Mouse (Mus musculus) adrenal gland, adult 8-10 months (tissue): ENCODE results near the gene Anxa2. TPM values are rescaled to one million over a fixed set of nuclear protein-coding genes. Genes with fewer than 3 reads are reported as not detected.

Source experiments
- DNase-seq: peaks from one replicate; pipeline ENCODE4 v3.0.0; 2022
- total RNA-seq, 4 experiments: library from RNA; stranded (reverse); gene quantifications; 2 replicates each; pipeline ENCODE4 v1.2.4; 2022

The Anxa2 gene
- total RNA-seq, 4 experiments from 2014 or later = 281 to 586 (median 466) TPM

GRCm38 (mm10) chr9:69459876-69460275 is 6.5 kb downstream of the Anxa2 start:
- no peak for DNase-seq

- no peak for DNase-seq
Measured at GRCm38 (mm10) chr9:69463046-69463445, 9.6 kb downstream of the Anxa2 start.

GRCm38 (mm10) chr9:69464109-69464756 is 10.8 kb downstream of the Anxa2 start:
- DNase-seq = no peak

GRCm38 (mm10) chr9:69466098-69466497 is 12.7 kb downstream of the Anxa2 start:
- DNase-seq = no peak

- DNase-seq = no peak
Measured at GRCm38 (mm10) chr9:69467310-69467939, 14.0 kb downstream of the Anxa2 start.

- peak; percentile 82 for DNase-seq
Measured at GRCm38 (mm10) chr9:69468991-69469390, 15.6 kb downstream of the Anxa2 start.

GRCm38 (mm10) chr9:69470362-69470761 is 16.9 kb downstream of the Anxa2 start:
- DNase-seq = no peak

- no peak for DNase-seq
Measured at GRCm38 (mm10) chr9:69470921-69471320, 17.5 kb downstream of the Anxa2 start.

GRCm38 (mm10) chr9:69472724-69473123 is 19.3 kb downstream of the Anxa2 start:
- peak; percentile 82 for DNase-seq

- DNase-seq = no peak
Measured at GRCm38 (mm10) chr9:69475873-69476272, 22.5 kb downstream of the Anxa2 start.

GRCm38 (mm10) chr9:69477195-69477823 is 23.9 kb downstream of the Anxa2 start:
- no peak for DNase-seq

- DNase-seq = no peak
Measured at GRCm38 (mm10) chr9:69477824-69478222, 24.4 kb downstream of the Anxa2 start.

GRCm38 (mm10) chr9:69480344-69480743 is 26.9 kb downstream of the Anxa2 start:
- peak; percentile 66 for DNase-seq

- no peak for DNase-seq
Measured at GRCm38 (mm10) chr9:69483811-69484210, 30.4 kb downstream of the Anxa2 start.

- no peak for DNase-seq
Measured at GRCm38 (mm10) chr9:69486140-69486539, 32.7 kb downstream of the Anxa2 start.

- DNase-seq = no peak
Measured at GRCm38 (mm10) chr9:69488510-69488909, 35.1 kb downstream of the Anxa2 start.

- no peak for DNase-seq
Measured at GRCm38 (mm10) chr9:69488972-69489371, 35.6 kb downstream of the Anxa2 start.

- no peak for DNase-seq
Measured at GRCm38 (mm10) chr9:69492809-69493208, 39.4 kb downstream of the Anxa2 start.

GRCm38 (mm10) chr9:69502504-69502903 is 49.1 kb downstream of the Anxa2 start:
- DNase-seq = peak; percentile 23

- DNase-seq = no peak
Measured at GRCm38 (mm10) chr9:69505611-69506010, 52.2 kb downstream of the Anxa2 start.

- DNase-seq = no peak
Measured at GRCm38 (mm10) chr9:69507206-69507605, 53.8 kb downstream of the Anxa2 start.

GRCm38 (mm10) chr9:69508016-69508415 is 54.6 kb downstream of the Anxa2 start:
- no peak for DNase-seq

- no peak for DNase-seq
Measured at GRCm38 (mm10) chr9:69511881-69512590, 58.6 kb downstream of the Anxa2 start.
